Mouse (Mus musculus) kidney, embryonic 16.5 days (tissue): ENCODE measurements at regions not wholly inside any gene's neighbourhood (a gene's known extent, or its start where the extent isn't known, plus 50 kb on each side); places are given as distances from the start of the nearest gene placed in this dataset.

Experiments
- ATAC-seq: fragments of 200-750 bp; cut with Nextera tagmentation; 2 replicates; pipeline ENCODE4 v1.8.0; 2017; ENCODE audit warnings: moderate TSS enrichment; ENCODE audit not compliant: low FRiP score, low TSS enrichment
- H3K27ac ChIP-seq: fragments of 300-500 bp; sonication (generic); 2 replicates; pipeline ENCODE4 v1.5.1; 2014; ENCODE audit warnings: low read length
- H3K27me3 ChIP-seq: fragments of 300-500 bp; sonication (generic); 2 replicates; pipeline ENCODE4 v1.6.1; 2014; ENCODE audit warnings: low read length, control low read depth, mixed read lengths; ENCODE audit not compliant: insufficient read depth
- H3K36me3 ChIP-seq: fragments of 300-500 bp; sonication (generic); 2 replicates; pipeline ENCODE4 v1.6.1; 2014; ENCODE audit warnings: low read length, control low read depth, mixed read lengths; ENCODE audit not compliant: insufficient read depth
- H3K4me1 ChIP-seq: fragments of 300-500 bp; sonication (generic); 2 replicates; pipeline ENCODE4 v1.6.1; 2014; ENCODE audit warnings: low read length, control low read depth, mixed read lengths; ENCODE audit not compliant: insufficient read depth
- H3K4me2 ChIP-seq: fragments of 300-500 bp; sonication (generic); replicated peaks from 2 replicates; pipeline ENCODE4 v1.6.1; 2014; ENCODE audit warnings: low read depth, low read length
- H3K4me3 ChIP-seq: fragments of 300-500 bp; sonication (generic); 2 replicates; pipeline ENCODE4 v1.5.1; 2014; ENCODE audit warnings: mild to moderate bottlenecking, low read length
- H3K9ac ChIP-seq: fragments of 300-500 bp; sonication (generic); replicated peaks from 2 replicates; pipeline ENCODE4 v1.6.1; 2014; ENCODE audit warnings: low read length
- H3K9me3 ChIP-seq: fragments of 300-500 bp; sonication (generic); 2 replicates; pipeline ENCODE4 v1.6.1; 2016; ENCODE audit warnings: low read length, control low read depth
- WGBS: fragments of 180-500 bp; shearing (Covaris S2); extraction: QIAGEN DNeasy Blood & Tissue Kit; methylation state at CpG from one replicate; pipeline ENCODE4 v1.1.7; 2014; 5-methylcytosine and 5-hydroxymethylcytosine counted together

- H3K4me3 ChIP-seq = no peak overlapping the region
- H3K9ac ChIP-seq = no peak overlapping the region
- H3K36me3 ChIP-seq = no peaks in the 10 kb centered on the region
- H3K9me3 ChIP-seq = no peaks in the 10 kb centered on the region
- H3K27ac ChIP-seq = no peak overlapping the region
- WGBS = 75% methylated on average over 4 of the region's 4 CpGs
- H3K27me3 ChIP-seq = no peaks in the 10 kb centered on the region
- no peak for ATAC-seq
- H3K4me2 ChIP-seq = no peak overlapping the region
- H3K4me1 ChIP-seq = no peaks in the 10 kb centered on the region
Measured at GRCm38 (mm10) chr5:126199876-126200275, 668.3 kb downstream of the Tmem132b start.

- 28% methylated on average over 4 of the region's 4 CpGs for WGBS
- Histone ChIP-seq H3K27me3 (no peaks in the 10 kb centered on the region), H3K4me1 (no peaks in the 10 kb centered on the region), H3K36me3 (no peaks in the 10 kb centered on the region), H3K9me3 (no peaks in the 10 kb centered on the region), H3K4me2 (no peak overlapping the region), H3K9ac (no peak overlapping the region), H3K27ac (no peak overlapping the region), H3K4me3 (no peak overlapping the region)
- ATAC-seq = no peak
Measured at GRCm38 (mm10) chr5:126201535-126201934, 670.0 kb downstream of the Tmem132b start.

- Histone ChIP-seq H3K9ac (no peak overlapping the region), H3K4me1 (no peaks in the 10 kb centered on the region), H3K36me3 (no peaks in the 10 kb centered on the region), H3K27me3 (no peaks in the 10 kb centered on the region), H3K4me2 (no peak overlapping the region), H3K4me3 (no peak overlapping the region), H3K27ac (no peak overlapping the region), H3K9me3 (no peaks in the 10 kb centered on the region)
- ATAC-seq = no peak
- 16% methylated on average over 9 of the region's 9 CpGs for WGBS
Measured at GRCm38 (mm10) chr5:126201996-126202395, 670.4 kb downstream of the Tmem132b start.

GRCm38 (mm10) chr5:126217016-126217415, 685.4 kb downstream of the Tmem132b start:
- Histone ChIP-seq H3K27ac (no peak overlapping the region), H3K9me3 (peaks cover 4% of the 10 kb centered on the region), H3K4me1 (no peaks in the 10 kb centered on the region), H3K9ac (no peak overlapping the region), H3K36me3 (no peaks in the 10 kb centered on the region), H3K27me3 (no peaks in the 10 kb centered on the region), H3K4me3 (no peak overlapping the region), H3K4me2 (no peak overlapping the region)
- ATAC-seq = no peak
- 88% methylated on average over 5 of the region's 5 CpGs for WGBS

- Histone ChIP-seq H3K4me3 (no peak overlapping the region), H3K4me2 (no peak overlapping the region), H3K27ac (no peak overlapping the region), H3K4me1 (no peaks in the 10 kb centered on the region), H3K36me3 (no peaks in the 10 kb centered on the region), H3K9me3 (peaks cover 4% of the 10 kb centered on the region), H3K27me3 (no peaks in the 10 kb centered on the region), H3K9ac (no peak overlapping the region)
- ATAC-seq = no peak
- 79% methylated on average over 1 of the region's 1 CpGs for WGBS
Measured at GRCm38 (mm10) chr5:126217746-126218145, 686.2 kb downstream of the Tmem132b start.

GRCm38 (mm10) chr5:126223696-126224095, 692.1 kb downstream of the Tmem132b start:
- Histone ChIP-seq H3K4me1 (no peaks in the 10 kb centered on the region), H3K4me2 (no peak overlapping the region), H3K27me3 (no peaks in the 10 kb centered on the region), H3K36me3 (no peaks in the 10 kb centered on the region), H3K9ac (no peak overlapping the region), H3K9me3 (peaks cover 4% of the 10 kb centered on the region), H3K4me3 (no peak overlapping the region), H3K27ac (no peak overlapping the region)
- 83% methylated on average over 3 of the region's 3 CpGs for WGBS
- no peak for ATAC-seq

- no peaks in the 10 kb centered on the region for H3K9me3 ChIP-seq
- no peak overlapping the region for H3K4me2 ChIP-seq
- WGBS = 81% methylated on average over 4 of the region's 4 CpGs
- no peaks in the 10 kb centered on the region for H3K27me3 ChIP-seq
- no peak overlapping the region for H3K4me3 ChIP-seq
- H3K27ac ChIP-seq = no peak overlapping the region
- no peak overlapping the region for H3K9ac ChIP-seq
- H3K4me1 ChIP-seq = no peaks in the 10 kb centered on the region
- H3K36me3 ChIP-seq = no peaks in the 10 kb centered on the region
- no peak for ATAC-seq
Measured at GRCm38 (mm10) chr5:126230768-126231167, 699.2 kb downstream of the Tmem132b start.

GRCm38 (mm10) chr5:126238071-126238470, 706.5 kb downstream of the Tmem132b start:
- Histone ChIP-seq H3K4me2 (no peak overlapping the region), H3K4me3 (no peak overlapping the region), H3K9me3 (no peaks in the 10 kb centered on the region), H3K9ac (no peak overlapping the region), H3K27ac (no peak overlapping the region), H3K4me1 (no peaks in the 10 kb centered on the region), H3K27me3 (no peaks in the 10 kb centered on the region), H3K36me3 (no peaks in the 10 kb centered on the region)
- 74% methylated on average over 3 of the region's 3 CpGs for WGBS
- ATAC-seq = no peak

- H3K4me1 ChIP-seq = no peaks in the 10 kb centered on the region
- no peak overlapping the region for H3K4me2 ChIP-seq
- WGBS = 90% methylated on average over 2 of the region's 2 CpGs
- no peaks in the 10 kb centered on the region for H3K27me3 ChIP-seq
- H3K27ac ChIP-seq = no peak overlapping the region
- no peaks in the 10 kb centered on the region for H3K9me3 ChIP-seq
- no peak for ATAC-seq
- H3K36me3 ChIP-seq = no peaks in the 10 kb centered on the region
- H3K9ac ChIP-seq = no peak overlapping the region
- H3K4me3 ChIP-seq = no peak overlapping the region
Measured at GRCm38 (mm10) chr5:126245776-126246175, 714.2 kb downstream of the Tmem132b start.

GRCm38 (mm10) chr5:126250331-126250730, 718.8 kb downstream of the Tmem132b start:
- Histone ChIP-seq H3K27me3 (no peaks in the 10 kb centered on the region), H3K4me2 (no peak overlapping the region), H3K27ac (no peak overlapping the region), H3K9ac (no peak overlapping the region), H3K4me3 (no peak overlapping the region), H3K36me3 (no peaks in the 10 kb centered on the region), H3K9me3 (no peaks in the 10 kb centered on the region), H3K4me1 (no peaks in the 10 kb centered on the region)
- ATAC-seq = no peak
- 57% methylated on average over 1 of the region's 1 CpGs for WGBS

GRCm38 (mm10) chr5:126254661-126255060, 723.1 kb downstream of the Tmem132b start:
- H3K4me1 ChIP-seq = no peaks in the 10 kb centered on the region
- 85% methylated on average over 1 of the region's 1 CpGs for WGBS

More at GRCm38 (mm10) chr5:126254661-126255060, 723.1 kb downstream of the Tmem132b start:
- H3K27ac ChIP-seq = no peak overlapping the region
- no peak overlapping the region for H3K4me2 ChIP-seq
- no peaks in the 10 kb centered on the region for H3K36me3 ChIP-seq
- H3K27me3 ChIP-seq = no peaks in the 10 kb centered on the region
- H3K4me3 ChIP-seq = no peak overlapping the region
- H3K9ac ChIP-seq = no peak overlapping the region
- no peaks in the 10 kb centered on the region for H3K9me3 ChIP-seq
- ATAC-seq = no peak
